Mouse (Mus musculus): ENCODE measurements around the gene Myo5a. TPM values are rescaled to one million over a fixed set of nuclear protein-coding genes. Genes with fewer than 3 reads are reported as not detected.
"Not testable (repeated sequence)": the region's sequence is repeated elsewhere in the genome, so short reads cannot be mapped to it uniquely, and the experiment has no call there.

The Myo5a gene
- polyA plus RNA-seq, 1 experiment from 2014 or later = 4.9 TPM

DNA sequence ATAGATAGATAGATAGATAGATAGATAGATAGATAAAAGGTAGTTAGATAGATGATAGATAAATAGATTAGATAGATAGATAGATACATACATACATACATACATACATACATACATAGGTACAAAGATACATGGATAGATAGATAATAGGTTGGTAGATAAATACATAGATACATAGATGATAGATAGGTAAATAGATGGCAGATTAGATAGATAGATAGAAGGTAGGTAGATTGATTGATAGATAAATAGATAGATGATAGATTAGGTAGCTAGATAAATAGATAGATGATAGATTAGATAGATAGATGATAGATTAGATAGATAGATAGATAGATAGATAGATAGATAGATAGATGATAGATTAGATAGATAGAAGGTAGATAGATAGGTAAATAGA is 178.1 kb downstream of the Myo5a start:
- no peak overlapping the region for H3K9ac ChIP-seq (ENCODE audit: low read depth, low read length)
- H3K4me3 ChIP-seq (ENCODE audit: low read length) = no peak overlapping the region
- no peaks in the 10 kb centered on the region for H3K4me1 ChIP-seq (ENCODE audit: control insufficient read depth, insufficient read depth, low read length)
- H3K27ac ChIP-seq (ENCODE audit: low read length) = no peak overlapping the region
- peaks cover 2% of the 10 kb centered on the region; the same call in 1 of the 2 replicates for H3K36me3 ChIP-seq (ENCODE audit: control insufficient read depth, insufficient read depth, low read length)
- H3K9me3 ChIP-seq (ENCODE audit: control insufficient read depth, low read length) = no peaks in the 10 kb centered on the region
- no peaks in the 10 kb centered on the region for H3K27me3 ChIP-seq (replicated peaks; ENCODE audit: control insufficient read depth, insufficient read depth, low read length)
- no peak for ATAC-seq
- H3K4me2 ChIP-seq (ENCODE audit: low read depth, low read length) = no peak overlapping the region

DNA sequence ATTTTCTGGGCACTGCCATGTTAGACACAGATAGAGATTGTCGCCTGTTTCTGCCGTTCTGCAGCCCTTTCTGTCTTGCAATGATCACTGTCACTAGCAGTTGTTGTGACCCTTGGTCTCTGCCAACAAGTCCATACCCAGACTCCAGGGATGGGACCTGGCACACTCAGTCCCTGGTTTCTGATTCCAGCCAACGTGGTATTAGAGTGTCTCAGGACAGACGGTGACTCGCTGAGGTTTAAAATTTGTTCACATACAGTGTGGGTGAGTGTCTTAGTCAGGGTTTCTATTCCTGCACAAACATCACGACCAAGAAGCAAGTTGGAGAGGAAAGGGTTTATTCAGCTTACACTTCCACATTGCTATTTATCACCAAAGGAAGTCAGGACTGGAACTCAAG is 182.3 kb downstream of the Myo5a start:
- not testable (repeated sequence) for H3K4me3 ChIP-seq (ENCODE audit: low read length); ATAC-seq; H3K27me3 ChIP-seq (replicated peaks; ENCODE audit: control insufficient read depth, insufficient read depth, low read length); H3K36me3 ChIP-seq (ENCODE audit: control insufficient read depth, insufficient read depth, low read length); H3K9me3 ChIP-seq (ENCODE audit: control insufficient read depth, low read length); H3K4me2 ChIP-seq (ENCODE audit: low read depth, low read length); H3K27ac ChIP-seq (ENCODE audit: low read length); H3K9ac ChIP-seq (ENCODE audit: low read depth, low read length); H3K4me1 ChIP-seq (ENCODE audit: control insufficient read depth, insufficient read depth, low read length)
- 71% methylated on average over 6 of the region's 6 CpGs for WGBS

DNA sequence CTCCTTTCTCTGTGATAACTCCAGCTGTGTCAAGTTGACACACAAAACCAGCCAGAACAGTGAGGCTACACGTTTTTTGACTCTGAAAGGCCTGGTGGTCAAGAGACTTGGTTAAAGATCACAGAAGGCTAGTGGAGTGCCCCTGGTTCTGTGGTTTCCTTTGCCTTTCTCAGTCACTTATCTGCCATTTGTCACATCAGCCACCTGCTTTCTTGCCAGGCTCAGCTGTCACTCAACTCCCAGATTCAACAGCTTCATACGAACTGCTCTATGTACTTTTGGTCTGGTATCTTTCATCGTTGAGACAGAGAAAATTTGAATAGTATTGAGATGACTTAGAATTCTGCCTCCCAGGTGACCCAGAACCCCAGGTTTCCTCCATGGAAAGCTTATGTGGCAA is 183.0 kb downstream of the Myo5a start:
- no peak overlapping the region for H3K9ac ChIP-seq (ENCODE audit: low read depth, low read length)
- no peaks in the 10 kb centered on the region for H3K4me1 ChIP-seq (ENCODE audit: control insufficient read depth, insufficient read depth, low read length)
- no peak overlapping the region for H3K4me3 ChIP-seq (ENCODE audit: low read length)
- 51% methylated on average over 3 of the region's 3 CpGs for WGBS
- no peak for ATAC-seq
- H3K36me3 ChIP-seq (ENCODE audit: control insufficient read depth, insufficient read depth, low read length) = no peaks in the 10 kb centered on the region
- H3K27ac ChIP-seq (ENCODE audit: low read length) = no peak overlapping the region
- H3K4me2 ChIP-seq (ENCODE audit: low read depth, low read length) = no peak overlapping the region
- H3K9me3 ChIP-seq (ENCODE audit: control insufficient read depth, low read length) = no peaks in the 10 kb centered on the region
- no peaks in the 10 kb centered on the region for H3K27me3 ChIP-seq (replicated peaks; ENCODE audit: control insufficient read depth, insufficient read depth, low read length)

DNA sequence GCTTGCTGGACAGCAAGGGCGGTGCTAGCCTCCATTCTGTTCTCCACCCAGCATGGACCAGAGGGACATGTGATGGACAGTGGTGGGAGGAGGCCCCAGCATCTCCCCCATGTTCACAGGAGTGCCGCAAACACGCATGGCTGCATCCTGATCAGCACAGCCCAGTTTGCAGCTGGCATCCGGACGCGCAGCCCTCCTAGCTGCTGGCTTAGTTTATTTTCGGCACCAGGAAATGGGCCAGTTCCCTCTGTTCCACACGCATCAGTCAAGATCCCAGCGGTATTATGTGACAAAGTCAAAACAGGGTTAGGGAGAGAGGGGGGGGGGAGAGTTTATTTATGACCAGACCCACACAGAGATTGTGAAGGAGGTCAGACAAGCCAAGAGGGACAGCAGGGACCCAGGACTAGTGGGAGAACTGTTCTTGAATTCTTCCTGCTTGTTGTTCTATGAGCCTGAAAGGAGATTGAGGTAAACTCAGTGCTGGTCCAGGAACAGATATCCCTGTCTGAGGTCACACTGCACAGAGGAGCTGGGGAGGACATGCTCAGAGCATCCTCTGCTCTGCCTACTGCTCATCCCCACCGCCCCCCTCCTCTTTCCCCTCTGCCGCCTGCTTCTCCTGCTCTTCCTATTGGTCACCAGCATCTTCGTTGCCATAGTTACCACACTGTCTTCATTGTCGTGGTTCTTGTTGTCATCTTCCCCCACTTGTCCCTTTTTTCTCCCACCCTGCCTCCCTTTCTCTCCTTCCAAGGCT is 183.6 kb downstream of the Myo5a start:
- Histone ChIP-seq H3K36me3 (ENCODE audit: control insufficient read depth, insufficient read depth, low read length) (no peaks in the 10 kb centered on the region), H3K27me3 (replicated peaks; ENCODE audit: control insufficient read depth, insufficient read depth, low read length) (no peaks in the 10 kb centered on the region), H3K9me3 (ENCODE audit: control insufficient read depth, low read length) (no peaks in the 10 kb centered on the region), H3K27ac (ENCODE audit: low read length) (no peak overlapping the region), H3K4me2 (ENCODE audit: low read depth, low read length) (no peak overlapping the region), H3K4me1 (ENCODE audit: control insufficient read depth, insufficient read depth, low read length) (no peaks in the 10 kb centered on the region), H3K9ac (ENCODE audit: low read depth, low read length) (no peak overlapping the region), H3K4me3 (ENCODE audit: low read length) (no peak overlapping the region)
- peak; percentile 41; the same call in 1 of the 2 replicates for ATAC-seq
- 62% methylated on average over 13 of the region's 13 CpGs for WGBS

DNA sequence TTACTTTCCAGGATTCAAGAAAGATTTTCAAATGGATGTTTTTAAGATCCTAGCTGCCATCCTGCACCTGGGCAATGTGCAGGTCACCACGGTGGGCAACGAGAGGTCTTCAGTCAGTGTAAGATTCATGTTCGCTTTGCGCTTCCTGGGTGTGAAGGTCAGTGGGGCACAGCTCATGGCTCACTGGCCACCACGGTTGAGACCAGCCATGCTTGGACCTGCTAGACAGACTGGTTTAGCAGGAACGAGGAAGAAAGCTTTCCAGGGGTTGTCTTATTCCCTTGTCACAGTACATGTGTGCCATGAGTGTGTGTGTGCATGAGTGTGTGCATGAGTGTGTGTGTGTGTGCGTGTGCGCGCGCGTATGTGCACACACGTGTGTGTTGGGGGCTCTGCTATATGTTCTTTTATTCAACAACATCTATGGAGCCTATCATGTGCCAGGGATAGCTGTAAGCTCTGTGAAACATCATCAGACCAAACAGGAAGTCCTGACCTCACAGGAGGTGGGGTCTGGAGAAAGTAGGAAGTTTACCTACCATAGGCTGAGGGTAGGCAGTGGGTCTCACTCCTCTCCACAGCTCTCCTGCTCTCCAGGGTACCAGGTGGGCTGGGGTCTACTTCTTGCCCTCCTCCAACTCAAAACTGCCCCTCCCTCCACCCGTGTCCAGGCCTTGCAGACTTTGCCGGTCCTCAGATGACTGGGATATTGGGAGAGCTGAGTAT is 185.2 kb downstream of the Myo5a start:
- no peak overlapping the region for H3K27ac ChIP-seq (ENCODE audit: low read length)
- no peaks in the 10 kb centered on the region for H3K27me3 ChIP-seq (replicated peaks; ENCODE audit: control insufficient read depth, insufficient read depth, low read length)
- H3K4me3 ChIP-seq (ENCODE audit: low read length) = no peak overlapping the region
- 0 out of 2 replicates have a peak, but pooled peaks cover 2% of the 10 kb centered on the region for H3K36me3 ChIP-seq (ENCODE audit: control insufficient read depth, insufficient read depth, low read length)
- no peak overlapping the region for H3K4me2 ChIP-seq (ENCODE audit: low read depth, low read length)
- no peak overlapping the region for H3K9ac ChIP-seq (ENCODE audit: low read depth, low read length)
- ATAC-seq = no peak
- H3K4me1 ChIP-seq (ENCODE audit: control insufficient read depth, insufficient read depth, low read length) = no peaks in the 10 kb centered on the region; the same call in 1 of the 2 replicates
- no peaks in the 10 kb centered on the region for H3K9me3 ChIP-seq (ENCODE audit: control insufficient read depth, low read length)
- WGBS = 85% methylated on average over 14 of the region's 14 CpGs

DNA sequence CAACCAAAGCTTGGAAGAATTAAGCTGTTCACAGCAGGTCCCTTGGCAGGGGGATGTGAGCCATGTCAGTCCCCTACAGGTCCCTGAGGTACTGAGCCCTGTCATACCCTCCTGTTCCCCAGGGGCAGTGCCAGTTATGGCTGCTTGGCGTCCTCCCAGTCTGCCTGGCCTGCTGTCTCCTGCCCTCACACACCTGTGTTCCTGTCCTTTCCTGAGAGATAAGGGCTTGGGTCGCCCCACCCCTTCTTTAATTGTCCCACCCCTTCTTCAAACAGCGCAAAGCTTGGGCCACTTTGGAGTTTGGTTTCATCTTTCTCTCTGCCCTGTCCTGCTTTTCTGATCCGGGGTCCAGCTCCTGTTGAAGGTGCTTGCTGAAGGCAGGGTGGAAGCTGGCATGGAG is 188.0 kb downstream of the Myo5a start:
- no peak overlapping the region for H3K4me3 ChIP-seq (ENCODE audit: low read length)
- H3K36me3 ChIP-seq (ENCODE audit: control insufficient read depth, insufficient read depth, low read length) = 0 out of 2 replicates have a peak, but pooled peaks cover 2% of the 10 kb centered on the region
- no peak overlapping the region for H3K4me2 ChIP-seq (ENCODE audit: low read depth, low read length)
- no peaks in the 10 kb centered on the region; the same call in 1 of the 2 replicates for H3K4me1 ChIP-seq (ENCODE audit: control insufficient read depth, insufficient read depth, low read length)
- no peaks in the 10 kb centered on the region for H3K27me3 ChIP-seq (replicated peaks; ENCODE audit: control insufficient read depth, insufficient read depth, low read length)
- peak; percentile 61 for ATAC-seq
- no peak overlapping the region for H3K9ac ChIP-seq (ENCODE audit: low read depth, low read length)
- WGBS = 53% methylated on average over 4 of the region's 4 CpGs
- no peaks in the 10 kb centered on the region for H3K9me3 ChIP-seq (ENCODE audit: control insufficient read depth, low read length)
- H3K27ac ChIP-seq (ENCODE audit: low read length) = no peak overlapping the region

DNA sequence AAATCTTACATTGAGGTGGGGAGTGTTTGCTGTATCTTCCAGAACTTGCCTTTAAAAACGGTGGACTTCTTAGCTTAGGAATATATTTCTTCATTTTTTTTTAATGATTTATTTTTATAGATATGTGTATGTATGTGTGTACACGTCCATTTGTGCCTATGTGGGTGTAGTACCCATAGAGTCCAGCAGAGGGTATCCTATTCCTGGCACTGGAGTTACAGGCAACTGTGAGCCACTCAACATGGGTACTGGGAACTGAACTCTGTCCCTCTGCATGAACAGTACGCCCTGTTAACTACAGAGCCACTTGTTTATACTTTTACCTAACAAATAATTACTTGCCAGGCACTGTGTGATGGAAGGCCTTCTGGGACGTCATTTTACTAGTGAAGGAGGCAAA is 188.8 kb downstream of the Myo5a start:
- H3K4me1 ChIP-seq (ENCODE audit: control insufficient read depth, insufficient read depth, low read length) = no peaks in the 10 kb centered on the region; the same call in 1 of the 2 replicates
- H3K4me3 ChIP-seq (ENCODE audit: low read length) = no peak overlapping the region
- 89% methylated on average over 4 of the region's 4 CpGs for WGBS

DNA sequence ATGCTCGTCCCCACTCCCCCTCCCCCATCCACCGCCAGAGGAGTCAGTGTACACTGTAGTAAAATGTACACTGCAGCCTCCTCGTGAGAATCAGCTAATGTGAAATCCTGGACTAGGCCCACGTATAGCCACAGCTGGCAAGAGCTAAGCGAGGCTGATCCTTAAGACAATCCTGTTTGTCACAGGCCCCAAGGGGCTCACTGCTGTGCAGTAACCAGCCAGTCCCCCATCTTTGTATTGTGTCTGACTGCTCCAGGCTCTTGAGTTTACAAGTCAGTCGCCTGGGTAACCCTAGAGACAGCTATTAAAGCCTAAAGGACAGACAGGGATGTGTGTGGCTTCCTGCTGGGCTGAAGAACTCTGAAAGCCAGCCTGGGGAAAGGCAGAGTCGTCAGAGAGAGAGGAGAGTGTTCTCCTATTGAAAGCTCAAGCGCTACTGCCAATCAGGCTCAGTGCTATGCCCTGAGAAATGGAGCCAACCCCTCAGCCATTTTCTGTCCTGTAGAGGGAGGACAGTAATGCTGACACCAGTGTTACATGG is 190.6 kb downstream of the Myo5a start:
- ATAC-seq = no peak
- Histone ChIP-seq H3K4me2 (ENCODE audit: low read depth, low read length) (no peak overlapping the region), H3K27me3 (replicated peaks; ENCODE audit: control insufficient read depth, insufficient read depth, low read length) (no peaks in the 10 kb centered on the region), H3K4me1 (ENCODE audit: control insufficient read depth, insufficient read depth, low read length) (no peaks in the 10 kb centered on the region; the same call in 1 of the 2 replicates), H3K36me3 (ENCODE audit: control insufficient read depth, insufficient read depth, low read length) (0 out of 2 replicates have a peak, but pooled peaks cover 2% of the 10 kb centered on the region), H3K4me3 (ENCODE audit: low read length) (no peak overlapping the region), H3K9ac (ENCODE audit: low read depth, low read length) (no peak overlapping the region), H3K9me3 (ENCODE audit: control insufficient read depth, low read length) (no peaks in the 10 kb centered on the region), H3K27ac (ENCODE audit: low read length) (no peak overlapping the region)
- 24% methylated on average over 8 of the region's 8 CpGs for WGBS

More for the DNA sequence above, 188.8 kb downstream of the Myo5a start:
- H3K27ac ChIP-seq (ENCODE audit: low read length) = no peak overlapping the region
- 0 out of 2 replicates have a peak, but pooled peaks cover 2% of the 10 kb centered on the region for H3K36me3 ChIP-seq (ENCODE audit: control insufficient read depth, insufficient read depth, low read length)
- H3K9ac ChIP-seq (ENCODE audit: low read depth, low read length) = no peak overlapping the region
- no peak overlapping the region for H3K4me2 ChIP-seq (ENCODE audit: low read depth, low read length)
- no peaks in the 10 kb centered on the region for H3K27me3 ChIP-seq (replicated peaks; ENCODE audit: control insufficient read depth, insufficient read depth, low read length)
- no peaks in the 10 kb centered on the region for H3K9me3 ChIP-seq (ENCODE audit: control insufficient read depth, low read length)
- ATAC-seq = no peak

DNA sequence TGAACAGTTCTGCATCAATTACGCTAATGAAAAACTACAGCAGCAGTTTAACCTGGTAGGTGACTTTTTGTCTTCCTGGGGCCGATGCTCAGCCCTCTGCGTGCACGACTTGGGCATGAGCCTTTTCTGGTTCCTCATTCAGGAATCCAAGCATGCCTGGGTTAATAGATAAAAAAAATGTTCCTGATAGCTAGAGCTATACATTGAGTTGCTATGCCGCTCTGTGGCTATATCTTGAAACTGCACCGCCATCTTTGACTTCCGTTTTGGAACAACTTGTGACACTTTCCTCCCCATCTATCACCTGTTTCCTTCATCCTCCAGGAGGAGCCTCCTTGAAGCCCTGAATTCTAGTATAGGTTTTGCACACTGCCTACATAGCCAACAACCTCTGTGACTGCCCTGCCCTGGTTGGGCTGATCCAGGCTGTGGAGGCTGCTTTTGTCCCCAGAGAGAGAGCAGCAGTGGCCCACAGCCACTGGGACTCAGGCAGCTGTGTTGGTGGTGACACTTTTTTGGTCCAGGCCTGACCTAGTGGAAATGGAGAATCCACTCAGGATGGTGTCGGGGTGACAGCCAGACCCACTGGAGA is 191.5 kb downstream of the Myo5a start:
- Histone ChIP-seq H3K9me3 (ENCODE audit: control insufficient read depth, low read length) (no peaks in the 10 kb centered on the region), H3K9ac (ENCODE audit: low read depth, low read length) (no peak overlapping the region), H3K4me1 (ENCODE audit: control insufficient read depth, insufficient read depth, low read length) (no peaks in the 10 kb centered on the region; the same call in 1 of the 2 replicates), H3K27me3 (replicated peaks; ENCODE audit: control insufficient read depth, insufficient read depth, low read length) (no peaks in the 10 kb centered on the region), H3K27ac (ENCODE audit: low read length) (no peak overlapping the region), H3K36me3 (ENCODE audit: control insufficient read depth, insufficient read depth, low read length) (0 out of 2 replicates have a peak, but pooled peaks cover 2% of the 10 kb centered on the region), H3K4me2 (ENCODE audit: low read depth, low read length) (no peak overlapping the region), H3K4me3 (ENCODE audit: low read length) (no peak overlapping the region)
- ATAC-seq = no peak
- 68% methylated on average over 8 of the region's 8 CpGs for WGBS

All from intestine, embryonic 16.5 days (tissue).